Mouse (Mus musculus) liver, embryonic 14.5 days (tissue): ENCODE measurements around the gene Tenm2. TPM values are rescaled to one million over a fixed set of nuclear protein-coding genes. Genes with fewer than 3 reads are reported as not detected.

Experiments used
- ATAC-seq: fragments of 200-750 bp; cut with Nextera tagmentation; 2 replicates; pipeline ENCODE4 v1.8.0; 2017; ENCODE audit warnings: moderate number of reproducible peaks, mild to moderate bottlenecking, moderate library complexity; ENCODE audit not compliant: insufficient read depth
- DNase-seq, 3 experiments: peaks; one replicate each; pipeline ENCODE4 v3.0.0-alpha.2; 2012 to 2013; ENCODE audit warnings: low read depth in 3 of 3, low spot score in 3 of 3
- H3K27ac ChIP-seq: fragments of 300-500 bp; sonication (generic); 2 replicates; pipeline ENCODE4 v1.5.1; 2014; ENCODE audit warnings: moderate library complexity, mild to moderate bottlenecking, control low read depth, inconsistent platforms
- H3K27me3 ChIP-seq: fragments of 300-500 bp; sonication (generic); 2 replicates; pipeline ENCODE4 v1.6.1; 2014; ENCODE audit warnings: mild to moderate bottlenecking, low read length, moderate library complexity; ENCODE audit not compliant: control insufficient read depth, insufficient read depth
- H3K36me3 ChIP-seq: fragments of 300-500 bp; sonication (generic); replicated peaks from 2 replicates; pipeline ENCODE4 v1.6.1; 2014; ENCODE audit warnings: low read depth; ENCODE audit not compliant: control insufficient read depth, insufficient read depth
- H3K4me1 ChIP-seq, 2 experiments: fragments of 200-500 bp in 1 of 2; fragments of 300-500 bp in 1 of 2; sonication (generic) in 1 of 2; replicated peaks; 2 replicates each; pipeline ENCODE4 v1.6.1; 2012 to 2014; ENCODE audit warnings: antibody characterized with exemption in 1 of 2, inconsistent platforms in 1 of 2, low read length in 1 of 2; ENCODE audit not compliant: control insufficient read depth in 2 of 2, insufficient read depth in 2 of 2
- H3K4me2 ChIP-seq: fragments of 300-500 bp; sonication (generic); 2 replicates; pipeline ENCODE4 v1.6.1; 2014; ENCODE audit warnings: low read depth, mild to moderate bottlenecking, control low read depth, moderate library complexity
- H3K4me3 ChIP-seq, 2 experiments: fragments of 200-500 bp in 1 of 2; fragments of 300-500 bp in 1 of 2; sonication (generic) in 1 of 2; 2 replicates each; pipeline ENCODE4 v1.5.1; 2012 to 2014; ENCODE audit warnings: low read depth in 2 of 2, low read length in 2 of 2, mild to moderate bottlenecking in 2 of 2, control low read depth in 1 of 2, inconsistent platforms in 1 of 2, moderate library complexity in 1 of 2; ENCODE audit not compliant: insufficient read depth in 1 of 2
- H3K9ac ChIP-seq: fragments of 300-500 bp; sonication (generic); replicated peaks from 2 replicates; pipeline ENCODE4 v1.6.1; 2014; ENCODE audit warnings: mild to moderate bottlenecking, control low read depth, moderate library complexity
- H3K9me3 ChIP-seq: fragments of 300-500 bp; sonication (generic); 2 replicates; pipeline ENCODE4 v1.6.1; 2016; ENCODE audit warnings: low read length, mixed read lengths; ENCODE audit not compliant: control insufficient read depth
- CTCF ChIP-seq: IDR thresholded peaks from 2 replicates; pipeline ENCODE4 v1.5.1; 2016; ENCODE audit warnings: antibody characterized with exemption, low read depth, control low read depth
- EP300 ChIP-seq: IDR thresholded peaks from 2 replicates; pipeline ENCODE4 v1.6.1; 2016; ENCODE audit warnings: antibody characterized with exemption, low read depth
- WGBS: fragments of 180-500 bp; shearing (Covaris S2); extraction: QIAGEN DNeasy Blood & Tissue Kit; methylation state at CpG from one replicate; pipeline ENCODE4 v1.1.7; 2014; ENCODE audit not compliant: insufficient replicate concordance; 5-methylcytosine and 5-hydroxymethylcytosine counted together
- polyA plus RNA-seq, 2 experiments: library from polyadenylated mRNA; depleted of rRNA in 1 of 2; stranded (reverse) in 1 of 2; unstranded in 1 of 2; fragments of >200 nt; fragmentation: Nextera tagmentation in 1 of 2; extraction: Ambion mirVana in 1 of 2; gene quantifications; 2 replicates each; pipeline versions ENCODE4 v1.2.1 to v1.2.3; 2012 to 2014

Tenm2 gene
- polyA plus RNA-seq, 2 experiments = 0.06 TPM; not detected in 1

DNA sequence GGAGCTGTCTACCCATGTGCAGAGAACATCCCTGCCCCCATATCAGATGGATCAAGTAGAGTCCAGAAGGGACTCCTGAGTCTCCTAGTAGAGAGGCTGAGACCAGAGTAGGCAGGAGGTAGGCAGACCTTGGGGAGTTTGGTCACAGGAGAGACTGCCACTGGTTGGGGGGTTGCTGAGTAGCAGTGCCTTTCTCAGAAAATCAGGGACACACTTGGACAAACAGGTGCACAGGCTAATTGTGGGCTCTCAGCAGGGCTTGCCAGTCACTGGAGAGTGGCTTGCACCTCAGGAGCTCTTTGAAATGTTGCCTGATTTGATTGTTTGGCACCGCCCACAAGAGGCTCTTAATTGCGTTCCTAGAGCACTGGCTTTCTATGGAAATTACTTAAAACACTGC is 885.9 kb downstream of the Tenm2 start:
- Histone ChIP-seq H3K36me3 (no peaks in the 10 kb centered on the region), H3K9ac (no peak overlapping the region), H3K4me1 (no peaks in the 10 kb centered on the region), H3K27ac (no peak overlapping the region), H3K27me3 (no peaks in the 10 kb centered on the region), H3K4me3 (no peak overlapping the region), H3K9me3 (no peaks in the 10 kb centered on the region), H3K4me2 (no peak overlapping the region)
- no peak for TF ChIP-seq EP300
- TF ChIP-seq CTCF = no peak
- 48% methylated on average over 2 of the region's 2 CpGs for WGBS
- no peak for ATAC-seq
- DNase-seq = no peak

DNA sequence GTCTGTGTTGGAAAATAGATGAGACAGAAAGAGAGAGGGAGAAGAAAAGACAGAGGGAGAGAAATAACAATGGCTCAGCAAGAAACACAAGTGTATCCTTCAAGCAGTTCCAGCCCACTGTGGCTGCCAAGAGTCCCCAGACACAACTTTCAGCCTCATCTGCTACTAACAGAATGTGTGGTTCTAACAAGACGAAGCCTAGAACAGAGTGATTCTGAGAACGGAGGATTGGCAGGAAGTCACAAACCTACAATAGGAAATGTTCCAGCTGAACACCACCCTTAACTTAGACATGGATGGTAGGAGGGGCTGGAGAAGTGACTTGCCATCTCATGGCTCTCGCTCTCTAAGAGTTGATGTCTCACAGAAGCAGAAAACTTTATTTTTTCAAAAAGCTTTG is 894.0 kb downstream of the Tenm2 start:
- no peaks in the 10 kb centered on the region for H3K27me3 ChIP-seq
- 60% methylated on average over 3 of the region's 3 CpGs for WGBS
- H3K9ac ChIP-seq = no peak overlapping the region
- H3K4me3 ChIP-seq = no peak overlapping the region
- H3K4me2 ChIP-seq = no peak overlapping the region
- no peak for TF ChIP-seq CTCF
- no peak for TF ChIP-seq EP300
- H3K4me1 ChIP-seq = no peaks in the 10 kb centered on the region
- no peak overlapping the region for H3K27ac ChIP-seq
- H3K36me3 ChIP-seq = no peaks in the 10 kb centered on the region
- no peaks in the 10 kb centered on the region for H3K9me3 ChIP-seq
- DNase-seq (no peak), ATAC-seq (no peak)

DNA sequence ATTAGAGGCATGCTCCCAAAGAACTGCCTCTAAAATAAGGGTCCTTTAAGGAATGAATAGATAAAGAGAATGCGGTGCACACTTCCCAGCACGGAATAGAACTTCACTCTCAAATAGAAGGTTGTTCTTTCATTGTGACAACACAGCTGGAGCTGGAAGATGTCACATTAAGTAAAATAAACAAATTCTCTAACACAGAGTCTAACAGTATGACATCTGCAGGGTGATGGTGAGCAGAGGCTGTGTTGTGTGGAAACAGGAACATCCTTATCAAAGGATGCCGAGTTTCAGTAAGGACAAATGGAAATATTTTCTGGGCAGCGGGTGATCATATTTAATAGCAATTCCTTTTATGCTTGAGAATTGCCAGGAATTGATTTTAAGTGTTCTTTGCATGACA is 897.3 kb downstream of the Tenm2 start:
- no peak for TF ChIP-seq CTCF
- no peak for TF ChIP-seq EP300
- DNase-seq (no peak), ATAC-seq (no peak)
- Histone ChIP-seq H3K27me3 (no peaks in the 10 kb centered on the region), H3K9ac (no peak overlapping the region), H3K36me3 (no peaks in the 10 kb centered on the region), H3K4me2 (no peak overlapping the region), H3K27ac (no peak overlapping the region), H3K9me3 (no peaks in the 10 kb centered on the region), H3K4me1 (no peaks in the 10 kb centered on the region), H3K4me3 (no peak overlapping the region)
- 59% methylated on average over 4 of the region's 4 CpGs for WGBS

DNA sequence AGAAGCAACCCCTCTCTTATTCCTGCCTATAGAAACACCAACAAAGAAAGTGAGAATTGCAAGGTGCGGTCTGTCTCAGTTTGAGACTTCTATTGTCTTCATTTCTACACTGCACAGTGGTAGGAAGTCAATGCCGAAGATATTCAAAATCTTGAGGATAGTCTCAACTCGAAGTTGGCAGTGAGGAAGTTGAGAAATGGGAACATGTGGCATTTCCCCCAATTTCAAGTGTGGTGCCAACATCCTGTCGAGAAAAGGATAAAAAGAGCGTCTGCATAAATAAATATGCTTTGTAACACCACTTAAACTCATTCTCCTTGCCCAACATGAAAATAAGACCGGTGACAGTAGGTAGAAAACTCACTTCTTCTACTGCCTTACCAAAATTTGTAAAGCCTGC is 898.7 kb downstream of the Tenm2 start:
- H3K9me3 ChIP-seq = no peaks in the 10 kb centered on the region
- ATAC-seq = no peak
- no peaks in the 10 kb centered on the region for H3K36me3 ChIP-seq

DNA sequence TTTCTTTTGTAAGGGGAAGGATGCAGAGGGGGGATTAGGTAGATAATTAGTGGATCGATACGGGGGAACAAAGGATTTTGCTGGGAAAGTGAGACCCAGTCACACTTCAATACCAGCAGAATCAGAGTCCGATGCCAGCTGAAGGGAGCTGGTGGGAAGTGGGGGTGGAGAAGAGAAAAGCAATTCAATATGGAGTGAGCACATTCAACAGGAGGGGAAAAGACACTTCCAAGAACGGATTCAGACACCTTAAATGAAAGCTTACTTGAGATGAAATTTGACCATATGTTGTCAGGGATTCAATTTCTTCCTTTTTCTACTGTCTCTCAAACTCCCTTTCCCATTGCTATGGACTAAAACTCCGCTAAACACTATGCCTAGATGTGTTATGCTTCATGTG is 900.6 kb downstream of the Tenm2 start:
- no peaks in the 10 kb centered on the region for H3K36me3 ChIP-seq
- H3K4me1 ChIP-seq = no peaks in the 10 kb centered on the region
- no peak for ATAC-seq
- TF ChIP-seq CTCF (no peak), EP300 (no peak)
- no peak overlapping the region for H3K27ac ChIP-seq
- H3K9me3 ChIP-seq = no peaks in the 10 kb centered on the region
- no peak overlapping the region for H3K4me2 ChIP-seq
- WGBS = 53% methylated on average over 5 of the region's 5 CpGs
- H3K4me3 ChIP-seq = no peak overlapping the region
- no peak for DNase-seq
- no peak overlapping the region for H3K9ac ChIP-seq
- H3K27me3 ChIP-seq = no peaks in the 10 kb centered on the region

More for the DNA sequence above, 898.7 kb downstream of the Tenm2 start:
- TF ChIP-seq CTCF (no peak), EP300 (no peak)
- H3K27me3 ChIP-seq = no peaks in the 10 kb centered on the region
- no peak overlapping the region for H3K4me2 ChIP-seq
- H3K4me3 ChIP-seq = no peak overlapping the region
- no peaks in the 10 kb centered on the region for H3K4me1 ChIP-seq
- no peak overlapping the region for H3K9ac ChIP-seq
- H3K27ac ChIP-seq = no peak overlapping the region
- DNase-seq = no peak
- 52% methylated on average over 6 of the region's 6 CpGs for WGBS
